Mouse (Mus musculus) small intestine, adult 2 months (tissue): ENCODE measurements around the gene Cdk6.
"Not testable (repeated sequence)": the region's sequence is repeated elsewhere in the genome, so short reads cannot be mapped to it uniquely, and the experiment has no call there.

ENCODE experiments used
- CTCF ChIP-seq: fragments of 200-500 bp; IDR thresholded peaks from 2 replicates; pipeline ENCODE4 v1.5.1; 2012; ENCODE audit warnings: low read depth, mild to moderate bottlenecking, control low read depth, inconsistent platforms, low read length, moderate library complexity, mixed read lengths; ENCODE audit not compliant: insufficient replicate concordance, insufficient read length; ENCODE audit errors: extremely low read depth
- POLR2A ChIP-seq: fragments of 200-500 bp; IDR thresholded peaks from 2 replicates; pipeline ENCODE4 v1.6.1; 2012; ENCODE audit warnings: low read depth, mild to moderate bottlenecking, control low read depth, inconsistent platforms, low read length, moderate library complexity

- not testable (repeated sequence) for TF ChIP-seq CTCF, POLR2A
Measured at GRCm38 (mm10) chr5:3345540-3345939, 4.3 kb downstream of the Cdk6 start.
